Mouse (Mus musculus) heart, adult 2 months (tissue): ENCODE measurements around the gene Dok7. TPM values are rescaled to one million over a fixed set of nuclear protein-coding genes. Genes with fewer than 3 reads are reported as not detected.

Experiments used
- DNase-seq, 2 experiments: peaks; one replicate each; pipeline ENCODE4 v3.0.0; 2021
- H3K27ac ChIP-seq: fragments of 200-600 bp; 2 replicates; pipeline ENCODE4 v1.8.1; 2022
- H3K27me3 ChIP-seq: fragments of 200-500 bp; 2 replicates; pipeline ENCODE4 v1.6.1; 2012; ENCODE audit warnings: mild to moderate bottlenecking, low read length, inconsistent platforms, mixed read lengths; ENCODE audit not compliant: control insufficient read depth, insufficient read depth
- H3K36me3 ChIP-seq: fragments of 200-500 bp; 2 replicates; pipeline ENCODE4 v1.6.1; 2012; ENCODE audit warnings: low read length, inconsistent platforms; ENCODE audit not compliant: control insufficient read depth, insufficient read depth
- H3K4me1 ChIP-seq: fragments of 200-500 bp; 2 replicates; pipeline ENCODE4 v1.6.1; 2011; ENCODE audit warnings: low read length; ENCODE audit not compliant: control insufficient read depth, insufficient read depth
- H3K4me3 ChIP-seq: fragments of 200-600 bp; 2 replicates; pipeline ENCODE4 v1.8.1; 2022
- H3K79me2 ChIP-seq: fragments of 200-500 bp; replicated peaks from 2 replicates; pipeline ENCODE4 v1.6.1; 2012; ENCODE audit warnings: mild to moderate bottlenecking, inconsistent platforms, low read length, moderate library complexity, mixed read lengths; ENCODE audit not compliant: control insufficient read depth, insufficient read depth
- H3K9ac ChIP-seq: fragments of 200-500 bp; 2 replicates; pipeline ENCODE4 v1.6.1; 2012; ENCODE audit warnings: low read depth, mild to moderate bottlenecking, control low read depth, inconsistent platforms, low read length, mixed read lengths
- CTCF ChIP-seq: fragments of 200-600 bp; IDR thresholded peaks from 2 replicates; pipeline ENCODE4 v1.8.1; 2022; ENCODE audit warnings: antibody characterized with exemption, mild to moderate bottlenecking, moderate library complexity
- EP300 ChIP-seq: fragments of 200-500 bp; IDR thresholded peaks from 2 replicates; pipeline ENCODE4 v1.6.1; 2011; ENCODE audit warnings: low read depth, low read length, control low read depth; ENCODE audit not compliant: insufficient read depth
- POLR2A ChIP-seq: fragments of 200-500 bp; IDR thresholded peaks from 2 replicates; pipeline ENCODE4 v1.6.1; 2011; ENCODE audit warnings: mild to moderate bottlenecking, low read depth, low read length, control low read depth; ENCODE audit not compliant: insufficient read depth
- WGBS: fragments of 180-500 bp; shearing (Covaris S2); methylation state at CpG from one replicate; pipeline ENCODE4 v1.1.7; 2018; 5-methylcytosine and 5-hydroxymethylcytosine counted together
- intact Hi-C: fragments of 180-260 bp; cut with DNase I; formaldehyde crosslinking; loops from one replicate; pipeline ENCODE4 v1.15.1; 2025
- polyA plus RNA-seq: library from polyadenylated mRNA; depleted of rRNA; stranded (reverse); fragments of >200 nt; gene quantifications from 2 replicates; pipeline ENCODE4 v1.2.3, GENCODE M21; 2012
- total RNA-seq, 2 experiments: library from RNA; stranded (reverse); gene quantifications; 2 replicates each; pipeline ENCODE4 v1.2.3; 2021

Dok7 gene
- total and polyA plus RNA-seq, 3 experiments: 25.4 to 35.6 (median 34.9) TPM

- intact Hi-C loops: loop anchor here (1.0 to 10.0 kb wide), 3 partner anchors 57 to 378 kb away; partner anchors contain the start of genes Grk4 and Nop14
- 0% methylated on average over 1 of the region's 1 CpGs for WGBS
- Histone ChIP-seq H3K4me3 (no peak overlapping the region), H3K27me3 (no peaks in the 10 kb centered on the region), H3K36me3 (no peaks in the 10 kb centered on the region), H3K4me1 (no peaks in the 10 kb centered on the region; the same call in 1 of the 2 replicates), H3K27ac (no peak overlapping the region), H3K9ac (no peak overlapping the region), H3K79me2 (no peaks in the 10 kb centered on the region)
- TF ChIP-seq EP300: peak; percentile 88
- TF ChIP-seq CTCF: peak; percentile 89
- TF ChIP-seq POLR2A: no peak
- DNase-seq: peak; percentile 61 to 64
Measured at GRCm38 (mm10) chr5:35043110-35043451, 13.5 kb upstream of the Dok7 start.

- no peak for DNase-seq
- 79% methylated on average over 5 of the region's 5 CpGs for WGBS
- Histone ChIP-seq H3K36me3 (no peaks in the 10 kb centered on the region), H3K4me1 (no peaks in the 10 kb centered on the region), H3K27me3 (no peaks in the 10 kb centered on the region), H3K9ac (no peak overlapping the region), H3K27ac (no peak overlapping the region), H3K4me3 (no peak overlapping the region), H3K79me2 (no peaks in the 10 kb centered on the region)
- intact Hi-C loops: loop anchor here (2.0 to 5.0 kb wide), 3 partner anchors 37 to 297 kb away; no protein-coding TSS in a partner anchor
- TF ChIP-seq CTCF: peak; percentile 58
- TF ChIP-seq POLR2A: no peak
- TF ChIP-seq EP300: no peak
Measured at GRCm38 (mm10) chr5:35050541-35050940, 6.0 kb upstream of the Dok7 start.

GRCm38 (mm10) chr5:35054628-35055027 lies 1.9 kb upstream of the Dok7 start:
- WGBS: 80% methylated on average over 3 of the region's 3 CpGs
- Histone ChIP-seq H3K79me2 (no peaks in the 10 kb centered on the region), H3K9ac (no peak overlapping the region), H3K4me3 (no peak overlapping the region), H3K36me3 (no peaks in the 10 kb centered on the region), H3K4me1 (peaks cover 6% of the 10 kb centered on the region; the same call in 1 of the 2 replicates), H3K27me3 (no peaks in the 10 kb centered on the region), H3K27ac (no peak overlapping the region)
- no peak for DNase-seq
- TF ChIP-seq POLR2A (no peak), EP300 (no peak), CTCF (no peak)
- intact Hi-C loops: loop anchor here (5.0 kb wide), 2 partner anchors 33 to 293 kb away; no protein-coding TSS in a partner anchor

DNA sequence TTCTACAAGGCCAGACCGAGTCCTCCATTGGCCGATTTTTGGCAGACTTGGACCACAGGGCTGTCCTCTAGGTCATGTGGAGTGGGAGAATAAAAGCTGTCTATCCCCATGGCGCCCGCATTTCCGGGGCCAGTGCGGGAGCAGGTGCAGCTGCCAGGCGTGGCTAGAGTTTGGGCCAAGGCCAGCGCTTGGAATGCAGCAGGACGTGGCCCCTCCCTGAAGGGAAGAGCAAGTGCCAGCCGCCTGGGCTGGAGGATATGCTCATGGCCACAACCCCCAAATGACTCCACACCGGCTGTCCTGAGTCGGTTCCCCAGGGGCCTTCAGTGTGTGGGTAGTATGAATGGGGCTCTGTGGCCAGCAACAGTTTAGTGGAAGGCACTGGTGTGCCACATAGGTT lies 1.5 kb upstream of the Dok7 start:
- H3K4me3 ChIP-seq: no peak overlapping the region
- no peak overlapping the region for H3K9ac ChIP-seq
- no peaks in the 10 kb centered on the region for H3K36me3 ChIP-seq
- DNase-seq: peak in 1 of 2 experiments; percentile 57
- H3K4me1 ChIP-seq: peaks cover 7% of the 10 kb centered on the region; the same call in 1 of the 2 replicates
- no peak overlapping the region for H3K27ac ChIP-seq
- no peaks in the 10 kb centered on the region for H3K79me2 ChIP-seq
- intact Hi-C loops: no loop called here
- 28% methylated on average over 12 of the region's 12 CpGs for WGBS
- TF ChIP-seq EP300 (no peak), CTCF (no peak), POLR2A (no peak)
- no peaks in the 10 kb centered on the region for H3K27me3 ChIP-seq

GRCm38 (mm10) chr5:35057582-35057981 lies 1.0 kb downstream of the Dok7 start:
- intact Hi-C loops: no loop called here
- Histone ChIP-seq H3K27me3 (no peaks in the 10 kb centered on the region), H3K4me3 (peak overlapping the region; percentile 65), H3K36me3 (no peaks in the 10 kb centered on the region), H3K9ac (peak overlapping the region; percentile 91), H3K27ac (peak overlapping the region; percentile 76), H3K4me1 (peaks cover 13% of the 10 kb centered on the region), H3K79me2 (no peaks in the 10 kb centered on the region)
- TF ChIP-seq CTCF (no peak), EP300 (no peak), POLR2A (no peak)
- no peak for DNase-seq
- WGBS: 10% methylated on average over 4 of the region's 4 CpGs

DNA sequence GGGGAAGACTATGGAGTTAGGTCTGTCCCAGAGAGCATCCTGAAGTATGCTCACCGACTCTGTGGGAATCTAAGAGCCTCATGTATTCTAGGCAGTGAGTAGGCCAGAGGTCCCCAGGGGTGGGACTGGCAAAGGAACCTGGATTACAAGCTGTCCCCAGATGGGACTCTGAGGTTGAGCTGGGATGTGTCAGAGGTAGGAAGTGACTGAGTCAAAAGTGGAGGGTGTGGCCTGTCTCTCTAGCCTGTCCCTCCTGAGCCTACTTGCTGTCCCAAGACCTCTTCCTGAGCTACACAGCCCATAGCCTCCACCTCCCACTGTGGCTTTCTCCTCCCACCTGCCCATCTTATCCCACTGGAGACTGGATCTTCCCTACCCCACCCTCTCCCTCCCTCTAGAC lies 1.6 kb downstream of the Dok7 start:
- Histone ChIP-seq H3K27ac (peak overlapping the region; percentile 28; the same call in 1 of the 2 replicates), H3K4me3 (no peak overlapping the region), H3K4me1 (peaks cover 13% of the 10 kb centered on the region), H3K79me2 (no peaks in the 10 kb centered on the region), H3K27me3 (no peaks in the 10 kb centered on the region), H3K36me3 (no peaks in the 10 kb centered on the region), H3K9ac (peak overlapping the region; percentile 91; the same call in 1 of the 2 replicates)
- intact Hi-C loops: no loop called here
- DNase-seq: no peak
- WGBS: 26% methylated on average over 1 of the region's 1 CpGs
- no peak for TF ChIP-seq POLR2A
